Mouse (Mus musculus): Measurements from ENCODE around the gene Nedd4. TPM values are rescaled to one million over a fixed set of nuclear protein-coding genes. Genes with fewer than 3 reads are reported as not detected.

Gene Nedd4
- polyA plus RNA-seq, 1 experiment: 3.7 TPM

GRCm38 (mm10) chr9:72795243-72795642 is 133.1 kb downstream of the Nedd4 start:
- no peak overlapping the region for H3K4me3 ChIP-seq (ENCODE audit: insufficient read depth, low read length)
- peaks cover 35% of the 10 kb centered on the region for H3K4me1 ChIP-seq (ENCODE audit: control insufficient read depth, insufficient read depth, low read length)
- no peak for TF ChIP-seq CTCF (IDR thresholded peaks at IDR 0.05; ENCODE audit: low read depth, low read length)
- TF ChIP-seq POLR2A (IDR thresholded peaks at IDR 0.05; ENCODE audit: borderline replicate concordance, low read depth, low read length): no peak
- no peak overlapping the region for H3K27ac ChIP-seq (ENCODE audit: insufficient read depth, low read depth, low read length)

DNA sequence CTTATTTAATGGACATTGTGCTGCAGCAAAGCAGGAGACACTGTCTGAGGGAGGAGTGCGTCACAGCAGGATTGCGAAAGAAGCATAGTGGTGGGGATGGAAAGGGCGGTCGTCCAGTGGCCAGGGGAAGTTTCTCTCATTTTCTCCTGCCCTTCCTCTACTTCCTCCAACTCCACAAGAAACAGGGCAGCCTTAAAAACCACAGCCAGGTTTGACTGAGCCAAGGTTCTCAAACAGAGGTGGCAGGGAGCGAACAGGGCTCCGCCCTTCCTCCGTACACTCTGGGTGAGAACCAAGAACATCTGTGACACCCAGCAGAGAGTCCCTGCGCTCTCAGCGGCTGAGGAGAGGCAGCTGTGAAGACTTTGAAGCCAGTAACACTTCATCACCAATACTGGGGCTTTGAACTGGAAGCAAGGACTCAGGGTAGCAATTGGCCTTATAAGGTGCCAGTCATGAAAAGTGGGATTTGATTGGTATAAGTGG is 135.0 kb downstream of the Nedd4 start:
- Histone ChIP-seq H3K4me3 (ENCODE audit: insufficient read depth, low read length) (peak overlapping the region; percentile 41), H3K4me1 (ENCODE audit: control insufficient read depth, insufficient read depth, low read length) (peaks cover 20% of the 10 kb centered on the region), H3K27ac (ENCODE audit: insufficient read depth, low read depth, low read length) (peak overlapping the region; percentile 51)
- TF ChIP-seq POLR2A (IDR thresholded peaks at IDR 0.05; ENCODE audit: borderline replicate concordance, low read depth, low read length) (no peak), CTCF (IDR thresholded peaks at IDR 0.05; ENCODE audit: low read depth, low read length) (no peak)

Other genes with a start within 250 kb of the Nedd4 start
- 3.8 and 7.3 TPM in 2 replicates for gene Mns1, start 224.3 kb upstream of the Nedd4 start, polyA plus RNA-seq (2012; ENCODE audit: insufficient read depth, insufficient read length, missing spikeins)
- gene Tex9, start 170.1 kb upstream of the Nedd4 start, polyA plus RNA-seq (2012; ENCODE audit: insufficient read depth, insufficient read length, missing spikeins): 6.2 and 7.4 TPM in 2 replicates
- 15.9 and 17.9 TPM in 2 replicates for gene Rfx7, start 130.1 kb upstream of the Nedd4 start, polyA plus RNA-seq (2012; ENCODE audit: insufficient read depth, insufficient read length, missing spikeins)
- not detected in 2 replicates for gene Prtg, start 144.5 kb downstream of the Nedd4 start, polyA plus RNA-seq (2012; ENCODE audit: insufficient read depth, insufficient read length, missing spikeins)

All from bone marrow macrophage, adult 2 months (primary cell).